Mouse (Mus musculus) E14TG2a.4 (cell line): ENCODE measurements at regions not wholly inside any gene's neighbourhood (a gene's known extent, or its start where the extent isn't known, plus 50 kb on each side); places are given as distances from the start of the nearest gene placed in this dataset.

Experiments used
- CTCF ChIP-seq: conservative IDR thresholded peaks from 2 replicates; pipeline ENCODE4 v1.5.1; 2014; ENCODE audit warnings: low read length
- NANOG ChIP-seq: IDR thresholded peaks from 2 replicates; pipeline ENCODE4 v1.6.1; 2014; ENCODE audit warnings: borderline replicate concordance, low read length, mixed read lengths
- POU5F1 ChIP-seq: IDR thresholded peaks from 2 replicates; pipeline ENCODE4 v1.6.1; 2014; ENCODE audit warnings: low read length, borderline replicate concordance

DNA sequence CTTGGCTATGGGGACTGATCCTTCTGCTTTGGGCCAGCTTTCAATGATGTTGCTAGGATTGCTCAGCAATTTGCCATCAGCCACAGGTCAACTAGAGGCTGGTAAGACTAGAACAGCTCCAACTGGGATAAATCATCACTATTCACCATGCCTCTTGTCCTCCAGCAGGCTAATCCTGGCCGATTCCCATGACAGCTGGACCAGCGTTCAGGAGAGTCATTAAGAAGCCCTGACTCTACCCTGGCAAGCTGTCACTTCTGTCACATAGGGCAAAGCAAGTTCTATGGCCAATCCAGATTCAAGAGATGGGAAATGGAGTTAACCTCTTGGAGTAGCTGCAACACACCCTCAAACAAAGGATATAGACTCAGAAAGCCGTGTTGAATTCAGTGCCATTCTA lies 424.4 kb upstream of the Fign start:
- TF ChIP-seq CTCF (no peak), NANOG (no peak), POU5F1 (no peak)
